Mouse (Mus musculus) olfactory bulb, adult 2 months (tissue): ENCODE results near the gene Larp4.
"Not testable (repeated sequence)": the region's sequence is repeated elsewhere in the genome, so short reads cannot be mapped to it uniquely, and the experiment has no call there.

ENCODE experiments used
- CTCF ChIP-seq: fragments of 200-500 bp; IDR thresholded peaks from 2 replicates; pipeline ENCODE4 v1.5.1; 2012; ENCODE audit warnings: low read depth, mild to moderate bottlenecking, low read length, moderate library complexity; ENCODE audit not compliant: insufficient read depth
- POLR2A ChIP-seq: fragments of 200-500 bp; IDR thresholded peaks from 2 replicates; pipeline ENCODE4 v1.6.1; 2012; ENCODE audit warnings: mild to moderate bottlenecking, low read depth, low read length, moderate library complexity; ENCODE audit not compliant: insufficient read depth

GRCm38 (mm10) chr15:99969765-99970164, at the start of gene Larp4:
- not testable (repeated sequence) for TF ChIP-seq CTCF, POLR2A
